Mouse (Mus musculus) embryonic facial prominence, embryonic 15.5 days (tissue): ENCODE measurements at regions not wholly inside any gene's neighbourhood (a gene's known extent, or its start where the extent isn't known, plus 50 kb on each side); places are given as distances from the start of the nearest gene placed in this dataset.

Experiments
- ATAC-seq: fragments of 200-750 bp; cut with Nextera tagmentation; 2 replicates; pipeline ENCODE4 v1.8.0; 2017; ENCODE audit warnings: low read depth, moderate TSS enrichment; ENCODE audit not compliant: insufficient number of reproducible peaks, low FRiP score, low TSS enrichment
- H3K27ac ChIP-seq: fragments of 300-500 bp; sonication (generic); replicated peaks from 2 replicates; pipeline ENCODE4 v1.5.1; 2015; ENCODE audit warnings: mild to moderate bottlenecking, inconsistent platforms
- H3K27me3 ChIP-seq: fragments of 300-500 bp; sonication (generic); 2 replicates; pipeline ENCODE4 v1.6.1; 2015; ENCODE audit warnings: inconsistent platforms
- H3K36me3 ChIP-seq: fragments of 300-500 bp; sonication (generic); 2 replicates; pipeline ENCODE4 v1.6.1; 2015; ENCODE audit warnings: mild to moderate bottlenecking, inconsistent platforms
- H3K4me1 ChIP-seq: fragments of 300-500 bp; sonication (generic); 2 replicates; pipeline ENCODE4 v1.6.1; 2015; ENCODE audit warnings: inconsistent platforms
- H3K4me2 ChIP-seq: fragments of 300-500 bp; sonication (generic); replicated peaks from 2 replicates; pipeline ENCODE4 v1.6.1; 2015; ENCODE audit warnings: mild to moderate bottlenecking, inconsistent platforms
- H3K4me3 ChIP-seq: fragments of 300-500 bp; sonication (generic); replicated peaks from 2 replicates; pipeline ENCODE4 v1.5.1; 2015; ENCODE audit warnings: mild to moderate bottlenecking, inconsistent platforms
- H3K9ac ChIP-seq: fragments of 300-500 bp; sonication (generic); 2 replicates; pipeline ENCODE4 v1.6.1; 2015; ENCODE audit warnings: inconsistent platforms
- H3K9me3 ChIP-seq: fragments of 300-500 bp; sonication (generic); replicated peaks from 2 replicates; pipeline ENCODE4 v1.6.1; 2016; ENCODE audit warnings: inconsistent platforms
- WGBS: fragments of 180-500 bp; shearing (Covaris S2); methylation state at CpG from one replicate; pipeline ENCODE4 v1.1.7; 2015; 5-methylcytosine and 5-hydroxymethylcytosine counted together

- Histone ChIP-seq H3K9ac (no peak overlapping the region), H3K9me3 (no peaks in the 10 kb centered on the region), H3K27ac (no peak overlapping the region), H3K27me3 (no peaks in the 10 kb centered on the region), H3K4me3 (no peak overlapping the region), H3K4me2 (no peak overlapping the region), H3K36me3 (no peaks in the 10 kb centered on the region), H3K4me1 (no peaks in the 10 kb centered on the region)
- no peak for ATAC-seq
- WGBS = 39% methylated on average over 7 of the region's 7 CpGs
These were observed 487.5 kb downstream of the Igsf11 start for GRCm38 (mm10) chr16:39379959-39380358.

GRCm38 (mm10) chr16:39389943-39390342 is 497.5 kb downstream of the Igsf11 start:
- Histone ChIP-seq H3K27me3 (no peaks in the 10 kb centered on the region), H3K9me3 (no peaks in the 10 kb centered on the region), H3K4me2 (no peak overlapping the region), H3K4me3 (no peak overlapping the region), H3K9ac (no peak overlapping the region), H3K36me3 (no peaks in the 10 kb centered on the region), H3K4me1 (no peaks in the 10 kb centered on the region), H3K27ac (no peak overlapping the region)
- ATAC-seq = no peak
- WGBS = 76% methylated on average over 5 of the region's 5 CpGs

DNA sequence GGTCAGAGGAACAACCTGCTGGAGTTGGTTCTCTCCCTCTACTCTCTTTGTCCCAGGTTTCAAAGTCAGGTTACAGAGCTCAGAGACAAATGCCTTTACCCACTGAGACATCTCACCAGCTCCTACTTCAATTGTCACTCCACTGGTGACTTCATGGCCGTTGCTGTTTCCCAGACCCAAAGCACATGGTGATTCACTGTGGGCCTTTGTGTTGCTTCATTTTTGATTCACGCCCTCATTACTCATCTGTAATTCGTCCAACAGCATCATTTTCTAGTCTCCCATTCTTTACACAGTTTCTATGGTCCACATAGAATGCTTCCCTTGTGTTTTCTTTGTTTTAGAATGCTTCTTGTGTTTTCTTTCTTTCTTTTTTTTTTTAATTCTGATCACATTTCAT is 498.2 kb downstream of the Igsf11 start:
- no peak overlapping the region for H3K27ac ChIP-seq
- H3K36me3 ChIP-seq = no peaks in the 10 kb centered on the region
- H3K9ac ChIP-seq = no peak overlapping the region
- 73% methylated on average over 3 of the region's 3 CpGs for WGBS
- H3K4me2 ChIP-seq = no peak overlapping the region
- ATAC-seq = no peak
- H3K4me3 ChIP-seq = no peak overlapping the region
- H3K4me1 ChIP-seq = no peaks in the 10 kb centered on the region
- H3K27me3 ChIP-seq = no peaks in the 10 kb centered on the region
- no peaks in the 10 kb centered on the region for H3K9me3 ChIP-seq

DNA sequence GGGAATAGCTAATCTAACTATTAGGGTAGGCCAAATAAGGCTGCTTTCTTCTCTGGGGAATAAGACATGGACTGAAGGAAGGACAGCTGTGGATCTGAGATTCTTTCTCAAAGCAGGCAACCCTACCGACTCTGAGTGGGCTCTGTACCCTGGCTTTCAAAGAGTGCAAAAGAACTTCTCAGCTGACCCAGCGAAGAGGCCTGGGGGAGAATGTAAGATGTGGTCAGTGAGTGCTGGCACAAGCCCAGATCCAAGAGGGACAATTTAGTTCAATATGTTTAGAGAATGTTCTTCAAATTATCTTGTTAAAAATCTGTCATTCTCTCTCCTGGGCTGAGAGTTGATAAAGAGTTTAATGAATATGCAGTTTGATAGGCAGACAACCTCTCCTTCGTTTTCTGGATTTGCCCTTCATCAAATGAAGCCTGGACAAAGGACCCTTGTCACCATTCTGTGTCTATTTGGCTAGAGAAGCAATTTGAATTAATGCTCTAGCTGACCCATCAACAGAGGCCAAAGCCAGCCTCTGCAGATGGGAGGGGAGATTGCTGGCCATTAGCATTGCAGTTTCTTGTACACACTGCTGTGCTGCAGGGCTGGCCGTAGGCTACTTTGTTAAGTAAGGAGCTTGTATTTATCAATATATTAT is 509.8 kb downstream of the Igsf11 start:
- no peaks in the 10 kb centered on the region for H3K9me3 ChIP-seq
- ATAC-seq = no peak; the same call in 1 of the 2 replicates
- H3K9ac ChIP-seq = no peak overlapping the region
- no peak overlapping the region for H3K4me2 ChIP-seq
- no peak overlapping the region for H3K4me3 ChIP-seq
- H3K36me3 ChIP-seq = no peaks in the 10 kb centered on the region
- H3K4me1 ChIP-seq = no peaks in the 10 kb centered on the region
- H3K27ac ChIP-seq = no peak overlapping the region
- 54% methylated on average over 4 of the region's 4 CpGs for WGBS
- H3K27me3 ChIP-seq = no peaks in the 10 kb centered on the region

DNA sequence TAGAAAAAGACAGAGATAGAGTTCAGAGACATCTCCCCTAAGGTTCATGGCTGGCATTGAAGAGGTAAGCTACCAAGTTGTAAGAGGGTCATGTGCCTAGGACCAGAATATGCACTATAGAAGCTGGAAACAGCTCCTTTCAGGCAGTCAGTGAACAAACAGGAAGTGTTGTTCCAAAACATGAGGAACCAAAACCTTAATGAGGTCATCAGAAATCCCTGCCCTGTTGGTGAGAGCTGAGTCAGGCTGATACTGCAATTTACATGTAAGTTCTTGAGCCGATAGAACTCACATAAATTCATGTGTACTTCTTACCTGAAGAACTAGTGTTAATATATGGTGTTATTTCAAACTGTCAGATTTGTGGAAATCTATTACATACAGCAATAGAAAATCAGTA is 539.1 kb downstream of the Igsf11 start:
- WGBS = 89% methylated on average over 1 of the region's 1 CpGs
- ATAC-seq = no peak
- Histone ChIP-seq H3K27ac (no peak overlapping the region), H3K9me3 (no peaks in the 10 kb centered on the region), H3K9ac (no peak overlapping the region), H3K4me1 (no peaks in the 10 kb centered on the region), H3K36me3 (no peaks in the 10 kb centered on the region), H3K4me3 (no peak overlapping the region), H3K27me3 (no peaks in the 10 kb centered on the region), H3K4me2 (no peak overlapping the region)

GRCm38 (mm10) chr16:39445740-39446139 is 538.4 kb upstream of the Lsamp start:
- no peaks in the 10 kb centered on the region for H3K36me3 ChIP-seq
- no peak overlapping the region for H3K4me2 ChIP-seq
- H3K27me3 ChIP-seq = no peaks in the 10 kb centered on the region
- no peak overlapping the region for H3K4me3 ChIP-seq
- no peaks in the 10 kb centered on the region for H3K9me3 ChIP-seq
- WGBS = 87% methylated on average over 2 of the region's 2 CpGs
- H3K9ac ChIP-seq = no peak overlapping the region
- no peak overlapping the region for H3K27ac ChIP-seq
- no peaks in the 10 kb centered on the region for H3K4me1 ChIP-seq
- ATAC-seq = no peak

DNA sequence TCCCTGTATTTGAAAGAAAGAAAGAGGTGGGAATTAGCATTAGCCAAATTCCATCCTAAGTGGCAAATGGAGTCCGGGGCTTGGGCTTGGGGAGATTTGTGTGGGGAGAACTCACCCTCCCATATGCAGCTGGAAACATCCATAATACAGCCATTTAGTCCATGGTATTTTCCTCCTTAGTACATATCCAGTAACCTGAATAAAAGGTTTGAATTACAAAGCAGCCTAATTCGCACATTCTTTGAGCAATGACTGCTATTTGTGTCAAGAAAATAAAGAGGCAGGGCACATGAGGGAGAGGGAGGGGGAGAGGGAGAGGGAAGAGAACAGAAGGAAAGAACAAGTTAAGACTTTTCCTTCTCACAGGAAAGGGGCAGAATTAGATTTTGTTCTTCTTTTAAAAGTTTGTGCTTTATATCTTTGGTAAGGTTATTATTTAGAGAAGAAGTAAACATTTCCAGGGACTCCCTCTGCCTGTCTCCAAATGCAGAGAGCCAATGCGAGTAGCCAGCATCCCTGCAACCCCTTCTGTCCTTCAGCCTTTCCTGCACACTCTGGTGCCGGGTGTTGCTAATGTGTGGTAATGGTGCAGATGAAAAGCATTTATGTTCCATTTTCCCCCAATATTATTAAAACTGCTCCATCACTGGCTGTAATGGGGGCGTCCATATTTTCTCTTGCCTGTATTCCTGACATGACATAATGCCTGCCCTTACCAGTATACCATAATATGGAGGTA is 530.6 kb upstream of the Lsamp start:
- ATAC-seq = no peak
- Histone ChIP-seq H3K27ac (no peak overlapping the region), H3K4me2 (no peak overlapping the region), H3K36me3 (no peaks in the 10 kb centered on the region), H3K4me1 (no peaks in the 10 kb centered on the region), H3K9me3 (no peaks in the 10 kb centered on the region), H3K4me3 (no peak overlapping the region), H3K9ac (no peak overlapping the region), H3K27me3 (no peaks in the 10 kb centered on the region)
- 74% methylated on average over 5 of the region's 5 CpGs for WGBS
